Mouse (Mus musculus) kidney, embryonic 16.5 days (tissue): ENCODE results near the gene Zfp507. TPM values are rescaled to one million over a fixed set of nuclear protein-coding genes. Genes with fewer than 3 reads are reported as not detected.

Experiments
- ATAC-seq: fragments of 200-750 bp; cut with Nextera tagmentation; 2 replicates; pipeline ENCODE4 v1.8.0; 2017; ENCODE audit warnings: moderate TSS enrichment; ENCODE audit not compliant: low FRiP score, low TSS enrichment
- H3K27ac ChIP-seq: fragments of 300-500 bp; sonication (generic); 2 replicates; pipeline ENCODE4 v1.5.1; 2014; ENCODE audit warnings: low read length
- H3K27me3 ChIP-seq: fragments of 300-500 bp; sonication (generic); 2 replicates; pipeline ENCODE4 v1.6.1; 2014; ENCODE audit warnings: low read length, control low read depth, mixed read lengths; ENCODE audit not compliant: insufficient read depth
- H3K36me3 ChIP-seq: fragments of 300-500 bp; sonication (generic); 2 replicates; pipeline ENCODE4 v1.6.1; 2014; ENCODE audit warnings: low read length, control low read depth, mixed read lengths; ENCODE audit not compliant: insufficient read depth
- H3K4me1 ChIP-seq: fragments of 300-500 bp; sonication (generic); 2 replicates; pipeline ENCODE4 v1.6.1; 2014; ENCODE audit warnings: low read length, control low read depth, mixed read lengths; ENCODE audit not compliant: insufficient read depth
- H3K4me2 ChIP-seq: fragments of 300-500 bp; sonication (generic); replicated peaks from 2 replicates; pipeline ENCODE4 v1.6.1; 2014; ENCODE audit warnings: low read depth, low read length
- H3K4me3 ChIP-seq: fragments of 300-500 bp; sonication (generic); 2 replicates; pipeline ENCODE4 v1.5.1; 2014; ENCODE audit warnings: mild to moderate bottlenecking, low read length
- H3K9ac ChIP-seq: fragments of 300-500 bp; sonication (generic); replicated peaks from 2 replicates; pipeline ENCODE4 v1.6.1; 2014; ENCODE audit warnings: low read length
- H3K9me3 ChIP-seq: fragments of 300-500 bp; sonication (generic); 2 replicates; pipeline ENCODE4 v1.6.1; 2016; ENCODE audit warnings: low read length, control low read depth
- WGBS: fragments of 180-500 bp; shearing (Covaris S2); extraction: QIAGEN DNeasy Blood & Tissue Kit; methylation state at CpG from one replicate; pipeline ENCODE4 v1.1.7; 2014; 5-methylcytosine and 5-hydroxymethylcytosine counted together
- polyA plus RNA-seq: library from polyadenylated mRNA; unstranded; fragments of >200 nt; fragmentation: Nextera tagmentation; extraction: Ambion mirVana; gene quantifications from 2 replicates; pipeline ENCODE4 v1.2.1, GENCODE M21; 2015

Zfp507 gene
- polyA plus RNA-seq, 1 experiment from 2014 or later: 15.5 TPM

DNA sequence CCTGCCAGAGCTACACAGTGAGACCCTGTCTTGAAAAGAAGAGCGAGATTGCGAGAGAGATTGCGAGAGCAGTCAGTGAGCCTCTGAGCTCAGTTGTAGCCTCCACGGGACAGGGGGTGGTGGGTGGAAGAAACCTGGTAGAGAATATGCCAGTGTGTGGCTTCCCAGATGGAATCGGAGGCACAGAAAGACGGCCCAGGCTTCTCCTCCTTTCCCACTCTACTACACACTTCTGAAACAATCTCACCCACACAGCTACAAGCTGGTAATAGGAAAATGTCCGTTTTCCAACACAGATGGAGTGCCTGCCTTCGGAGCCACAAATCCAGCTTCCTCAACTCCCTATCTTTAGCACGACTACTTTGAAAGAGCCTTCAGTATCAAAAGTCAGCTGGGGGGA lies 58.0 kb downstream of the Zfp507 start:
- peaks cover 5% of the 10 kb centered on the region; the same call in 1 of the 2 replicates for H3K4me1 ChIP-seq
- no peak overlapping the region for H3K27ac ChIP-seq
- WGBS: 92% methylated on average over 9 of the region's 9 CpGs
- H3K4me3 ChIP-seq: no peak overlapping the region
- no peak overlapping the region for H3K4me2 ChIP-seq
- H3K36me3 ChIP-seq: peaks cover 31% of the 10 kb centered on the region
- H3K9me3 ChIP-seq: no peaks in the 10 kb centered on the region; the same call in 1 of the 2 replicates
- no peak for ATAC-seq
- H3K27me3 ChIP-seq: no peaks in the 10 kb centered on the region
- H3K9ac ChIP-seq: no peak overlapping the region

GRCm38 (mm10) chr7:35742310-35742709 lies 60.5 kb downstream of the Zfp507 start:
- Histone ChIP-seq H3K4me3 (no peak overlapping the region), H3K9me3 (peaks cover 3% of the 10 kb centered on the region; the same call in 1 of the 2 replicates), H3K4me2 (no peak overlapping the region), H3K27me3 (no peaks in the 10 kb centered on the region), H3K4me1 (peaks cover 5% of the 10 kb centered on the region; the same call in 1 of the 2 replicates), H3K9ac (no peak overlapping the region), H3K36me3 (peaks cover 28% of the 10 kb centered on the region), H3K27ac (no peak overlapping the region)
- ATAC-seq: no peak
- 82% methylated on average over 5 of the region's 5 CpGs for WGBS

DNA sequence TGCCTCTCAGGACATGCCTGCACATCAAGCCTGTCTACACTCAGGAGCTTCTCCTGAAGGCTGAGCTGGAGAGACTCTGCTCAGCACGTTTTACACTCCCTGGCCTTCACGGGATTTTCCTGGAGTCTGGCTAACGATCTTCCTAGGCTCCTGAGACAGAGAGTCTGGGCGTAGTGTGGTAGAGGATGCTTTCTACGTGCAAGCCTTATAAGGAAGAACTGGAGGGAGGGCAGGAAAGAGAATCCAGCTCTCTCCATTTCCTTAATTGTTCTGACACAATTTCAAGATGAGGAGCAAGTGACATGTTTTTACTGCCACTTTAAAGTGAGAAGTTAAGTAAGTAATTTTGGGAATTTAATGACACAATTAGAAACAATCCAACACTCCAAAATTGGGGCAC lies 60.9 kb downstream of the Zfp507 start:
- Histone ChIP-seq H3K27me3 (no peaks in the 10 kb centered on the region), H3K4me2 (no peak overlapping the region), H3K36me3 (peaks cover 24% of the 10 kb centered on the region), H3K4me3 (no peak overlapping the region), H3K4me1 (peaks cover 5% of the 10 kb centered on the region; the same call in 1 of the 2 replicates), H3K9ac (no peak overlapping the region), H3K9me3 (peaks cover 3% of the 10 kb centered on the region; the same call in 1 of the 2 replicates), H3K27ac (no peak overlapping the region)
- ATAC-seq: no peak
- 52% methylated on average over 5 of the region's 5 CpGs for WGBS

GRCm38 (mm10) chr7:35740489-35741230 lies 62.1 kb downstream of the Zfp507 start:
- 0 out of 2 replicates have a peak, but pooled peaks cover 3% of the 10 kb centered on the region for H3K9me3 ChIP-seq
- H3K4me2 ChIP-seq: no peak overlapping the region
- H3K36me3 ChIP-seq: peaks cover 17% of the 10 kb centered on the region; the same call in 1 of the 2 replicates
- H3K27me3 ChIP-seq: no peaks in the 10 kb centered on the region
- no peak overlapping the region for H3K4me3 ChIP-seq
- no peak for ATAC-seq
- H3K9ac ChIP-seq: no peak overlapping the region
- H3K27ac ChIP-seq: no peak overlapping the region
- 54% methylated on average over 5 of the region's 5 CpGs for WGBS
- peaks cover 5% of the 10 kb centered on the region; the same call in 1 of the 2 replicates for H3K4me1 ChIP-seq

- H3K36me3 ChIP-seq: peaks cover 14% of the 10 kb centered on the region; the same call in 1 of the 2 replicates
- H3K9ac ChIP-seq: no peak overlapping the region
These were observed 63.9 kb downstream of the Zfp507 start for GRCm38 (mm10) chr7:35738871-35739270.

DNA sequence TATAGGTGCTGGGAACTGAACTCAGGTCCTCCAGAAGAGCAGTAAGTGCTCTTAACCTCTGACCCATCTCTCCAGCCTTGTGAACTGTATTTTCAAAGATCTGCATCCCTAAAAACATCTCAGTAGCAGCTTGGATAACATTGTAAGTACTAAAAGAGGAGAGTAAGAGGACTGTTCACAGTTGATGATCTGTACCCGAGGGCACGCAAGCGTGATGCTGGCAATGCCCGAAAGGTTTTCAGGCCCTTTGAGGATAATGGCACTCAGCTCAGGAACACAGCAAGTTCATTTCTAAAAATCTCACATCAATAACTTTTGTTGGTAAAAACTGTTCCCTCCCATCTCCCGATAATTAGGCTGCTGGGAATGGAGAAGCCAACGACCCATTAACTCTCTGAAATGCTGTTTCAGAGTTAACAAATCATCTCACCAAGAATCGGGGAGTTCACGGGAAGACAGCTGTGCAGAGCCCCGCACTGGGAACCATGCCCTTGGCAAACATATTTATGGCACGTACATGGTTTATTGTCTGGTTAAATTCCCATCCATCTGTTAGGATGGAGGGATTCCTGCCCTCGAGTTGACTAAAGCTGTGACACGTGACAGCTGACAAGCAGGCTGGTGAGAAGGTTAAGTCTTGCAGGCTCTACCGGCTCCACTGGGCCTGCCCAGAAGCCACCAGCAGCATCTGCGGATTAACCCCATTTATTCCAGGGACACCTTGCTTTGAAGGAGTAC lies 69.3 kb downstream of the Zfp507 start:
- Histone ChIP-seq H3K9ac (no peak overlapping the region), H3K4me1 (peaks cover 12% of the 10 kb centered on the region), H3K9me3 (0 out of 2 replicates have a peak, but pooled peaks cover 3% of the 10 kb centered on the region), H3K4me3 (no peak overlapping the region), H3K4me2 (no peak overlapping the region), H3K27me3 (no peaks in the 10 kb centered on the region), H3K36me3 (peaks cover 13% of the 10 kb centered on the region; the same call in 1 of the 2 replicates), H3K27ac (no peak overlapping the region)
- 0 out of 2 replicates have a peak, but pooled peaks have one; percentile 66 for ATAC-seq
- WGBS: 36% methylated on average over 14 of the region's 14 CpGs

More at GRCm38 (mm10) chr7:35738871-35739270, 63.9 kb downstream of the Zfp507 start:
- H3K4me2 ChIP-seq: no peak overlapping the region
- 0 out of 2 replicates have a peak, but pooled peaks cover 3% of the 10 kb centered on the region for H3K9me3 ChIP-seq
- no peak overlapping the region for H3K4me3 ChIP-seq
- H3K4me1 ChIP-seq: peaks cover 4% of the 10 kb centered on the region
- no peak for ATAC-seq
- no peaks in the 10 kb centered on the region for H3K27me3 ChIP-seq
- H3K27ac ChIP-seq: no peak overlapping the region

DNA sequence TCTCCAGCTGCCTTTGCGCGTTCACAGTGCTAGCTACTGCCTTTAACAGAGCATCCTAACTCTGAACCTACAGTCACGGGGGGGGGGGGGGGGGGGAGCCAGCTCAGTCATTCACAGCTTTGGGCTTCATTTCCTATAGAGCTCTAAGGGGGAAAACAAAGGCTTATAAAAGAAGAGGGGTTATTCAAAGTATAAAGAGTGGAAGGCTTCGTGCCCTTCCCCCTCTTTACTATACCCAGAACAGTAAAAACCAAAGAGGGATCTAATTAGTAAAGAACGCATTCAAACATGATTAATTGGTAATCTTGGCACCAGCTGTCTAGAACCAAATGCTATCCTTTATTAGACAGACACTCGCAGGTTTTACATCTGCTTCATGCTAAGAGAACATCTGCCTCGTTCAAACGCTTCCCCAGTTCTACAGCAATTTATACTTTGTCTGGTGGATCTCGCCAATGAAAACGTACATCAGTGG lies 70.2 kb downstream of the Zfp507 start:
- H3K4me1 ChIP-seq: peaks cover 12% of the 10 kb centered on the region
- no peak overlapping the region for H3K27ac ChIP-seq
- WGBS: 83% methylated on average over 10 of the region's 10 CpGs
- H3K36me3 ChIP-seq: peaks cover 14% of the 10 kb centered on the region; the same call in 1 of the 2 replicates
- no peak overlapping the region for H3K4me2 ChIP-seq
- no peaks in the 10 kb centered on the region for H3K27me3 ChIP-seq
- no peak overlapping the region for H3K9ac ChIP-seq
- H3K9me3 ChIP-seq: peaks cover 1% of the 10 kb centered on the region; the same call in 1 of the 2 replicates
- ATAC-seq: no peak
- no peak overlapping the region for H3K4me3 ChIP-seq

GRCm38 (mm10) chr7:35729621-35730031 lies 73.2 kb downstream of the Zfp507 start:
- H3K27me3 ChIP-seq: no peaks in the 10 kb centered on the region
- H3K9me3 ChIP-seq: no peaks in the 10 kb centered on the region; the same call in 1 of the 2 replicates
- WGBS: 75% methylated on average over 9 of the region's 9 CpGs
- ATAC-seq: no peak
- H3K36me3 ChIP-seq: peaks cover 21% of the 10 kb centered on the region
- H3K4me1 ChIP-seq: peaks cover 12% of the 10 kb centered on the region
- H3K4me2 ChIP-seq: no peak overlapping the region
- no peak overlapping the region for H3K27ac ChIP-seq
- H3K9ac ChIP-seq: no peak overlapping the region
- no peak overlapping the region for H3K4me3 ChIP-seq

GRCm38 (mm10) chr7:35728376-35728775 lies 74.4 kb downstream of the Zfp507 start:
- 92% methylated on average over 12 of the region's 12 CpGs for WGBS
- Histone ChIP-seq H3K9ac (no peak overlapping the region), H3K27me3 (no peaks in the 10 kb centered on the region), H3K4me1 (peaks cover 3% of the 10 kb centered on the region; the same call in 1 of the 2 replicates), H3K36me3 (peaks cover 25% of the 10 kb centered on the region), H3K4me3 (no peak overlapping the region), H3K9me3 (no peaks in the 10 kb centered on the region; the same call in none of the 2 replicates), H3K4me2 (no peak overlapping the region), H3K27ac (no peak overlapping the region)
- ATAC-seq: no peak
